Mouse (Mus musculus) liver (tissue): Measurements from ENCODE around the gene Fbxl7.

Experiments
- DNase-seq: peaks from one replicate; pipeline ENCODE4 v3.0.0-alpha.2; 2020; ENCODE audit warnings: mixed read lengths

The Fbxl7 gene

DNA sequence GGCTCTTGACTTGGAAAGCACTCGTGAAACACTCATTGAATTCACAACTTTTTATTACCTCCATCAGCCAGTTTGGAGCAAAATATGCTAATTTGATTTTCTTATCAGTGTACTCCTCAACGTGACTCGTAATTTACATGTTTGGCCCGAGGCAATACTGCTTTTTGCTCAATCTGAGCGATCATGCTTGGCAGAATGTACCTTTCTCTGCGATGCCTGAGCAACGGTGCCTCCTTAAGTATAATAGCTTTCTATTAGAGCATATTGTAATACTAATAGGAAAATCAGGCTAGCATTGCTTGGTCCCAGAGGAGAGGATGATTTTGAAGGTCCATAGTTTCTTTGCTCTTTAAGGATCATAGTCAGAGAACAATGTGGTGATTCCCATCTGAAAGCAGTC, 207.7 kb downstream of the Fbxl7 start:
- no peak for DNase-seq

DNA sequence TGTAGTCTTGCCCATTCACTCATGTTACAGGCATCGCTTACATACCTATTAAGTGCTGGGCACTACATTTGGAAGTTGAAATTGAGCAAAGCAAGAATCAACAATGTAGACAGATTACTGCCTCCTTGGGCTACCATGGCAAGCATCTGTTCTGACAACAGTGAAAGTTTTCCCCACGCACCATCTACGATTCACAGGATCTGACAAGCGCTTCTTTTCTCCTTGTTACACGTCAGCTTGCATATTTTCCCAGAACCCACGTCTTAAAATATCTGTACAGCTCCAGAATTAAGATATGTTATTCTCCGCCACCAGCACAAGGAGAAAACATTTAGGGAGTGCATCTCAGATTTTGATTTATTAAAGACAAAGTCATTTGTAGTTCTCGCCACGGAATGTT, 213.1 kb downstream of the Fbxl7 start:
- no peak for DNase-seq

DNA sequence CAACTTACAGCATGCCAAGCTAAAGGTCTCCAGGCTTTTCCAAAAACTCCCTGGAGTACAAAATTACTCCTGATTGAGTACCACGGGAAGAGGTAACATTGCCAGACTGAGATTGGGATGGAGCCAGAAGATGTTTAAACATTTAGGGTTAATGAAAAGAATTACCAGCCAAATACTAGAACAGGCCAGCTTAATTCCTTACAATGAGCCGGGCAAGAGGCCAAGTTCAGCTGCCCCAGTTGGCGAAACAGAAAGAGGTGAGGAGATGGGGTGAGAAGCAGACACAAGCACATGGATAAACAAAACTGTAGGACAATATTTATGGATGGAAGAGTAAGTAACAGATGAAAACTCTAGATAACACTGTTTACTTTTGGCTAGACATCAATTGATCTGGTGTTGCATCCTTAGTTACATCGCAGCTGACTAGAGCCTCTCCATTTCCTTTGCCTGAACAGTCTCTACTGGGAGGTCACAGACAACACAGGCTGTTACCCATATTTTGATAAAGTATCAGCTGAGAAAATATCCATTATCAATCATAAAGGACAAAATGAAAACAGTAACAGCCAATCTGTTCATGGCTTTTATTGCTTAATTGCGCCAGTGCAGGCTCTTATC, 222.0 kb downstream of the Fbxl7 start:
- DNase-seq = no peak

DNA sequence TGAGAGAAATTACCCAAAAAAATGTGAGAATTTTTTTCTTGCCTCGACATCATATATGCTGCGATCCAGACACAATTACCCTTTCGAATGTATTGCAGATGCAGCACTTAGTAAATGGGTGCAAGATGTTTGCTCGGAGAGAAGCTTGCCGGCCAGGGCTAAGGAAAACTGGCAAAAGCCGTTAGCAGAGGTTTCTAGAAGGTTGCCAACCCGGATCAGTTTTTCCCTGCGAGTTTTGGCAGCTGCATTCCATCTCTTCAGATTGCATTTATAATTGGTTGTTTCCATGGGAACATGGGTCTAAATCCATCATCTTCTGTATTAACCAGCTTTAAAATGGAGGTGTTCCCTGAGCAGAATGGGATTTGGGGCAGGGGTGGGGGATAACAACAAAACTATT, 240.4 kb downstream of the Fbxl7 start:
- no peak for DNase-seq

DNA sequence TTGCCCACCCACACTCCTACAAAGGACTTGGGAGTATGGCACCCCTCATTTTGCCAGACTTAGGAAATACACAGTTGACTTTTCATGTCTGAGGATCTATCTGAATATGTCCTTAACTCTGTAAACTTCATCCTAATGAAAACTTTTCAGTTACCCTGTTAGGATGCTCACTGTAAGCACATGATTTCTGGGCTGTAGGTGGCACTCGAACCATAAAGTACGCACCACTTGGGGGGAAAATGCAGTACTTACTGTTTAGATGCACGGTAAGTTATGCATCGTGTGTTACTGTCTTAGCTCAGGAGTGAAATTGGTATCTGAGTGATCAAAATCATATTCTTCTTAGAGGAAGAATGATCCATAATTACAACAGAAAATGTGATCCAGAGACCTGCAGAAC, 252.8 kb downstream of the Fbxl7 start:
- DNase-seq = no peak

DNA sequence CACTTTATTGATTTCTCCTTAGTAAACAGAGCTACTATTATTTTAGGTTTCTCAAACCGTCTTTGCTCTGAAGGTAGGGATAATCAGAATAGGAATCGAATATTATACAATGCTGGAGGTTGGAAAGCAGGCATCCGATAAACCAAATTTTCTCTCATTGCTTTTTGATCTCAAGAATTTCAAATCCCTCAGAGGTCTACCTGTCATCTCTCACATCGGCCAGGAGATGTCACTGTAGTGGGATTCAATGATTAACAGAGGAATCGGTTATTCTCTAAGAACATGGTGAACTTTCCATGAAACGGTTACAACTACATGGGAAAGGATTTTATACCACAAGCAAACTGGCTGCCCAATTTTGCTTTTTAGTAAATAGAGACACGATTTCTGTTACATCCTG, 255.7 kb downstream of the Fbxl7 start:
- no peak for DNase-seq

DNA sequence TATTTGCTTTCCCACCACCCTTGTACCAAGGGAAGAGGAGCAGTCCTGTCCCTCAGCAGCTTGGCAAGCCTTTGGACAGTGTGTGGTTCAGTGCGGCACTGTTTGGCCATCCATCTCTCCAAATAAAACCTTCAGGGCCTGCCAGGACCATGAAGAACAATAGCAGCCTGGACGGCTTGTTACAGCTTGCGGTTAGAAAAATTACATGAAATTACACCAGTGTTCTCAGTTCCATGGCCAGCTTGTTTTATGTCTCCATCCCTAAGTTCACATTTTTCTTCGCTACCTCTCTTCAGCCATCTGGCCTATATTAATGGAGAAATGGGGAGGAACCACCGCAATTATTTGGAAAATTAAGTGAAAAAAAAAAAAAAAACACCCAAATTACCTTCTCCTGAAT, 259.8 kb downstream of the Fbxl7 start:
- no peak for DNase-seq

DNA sequence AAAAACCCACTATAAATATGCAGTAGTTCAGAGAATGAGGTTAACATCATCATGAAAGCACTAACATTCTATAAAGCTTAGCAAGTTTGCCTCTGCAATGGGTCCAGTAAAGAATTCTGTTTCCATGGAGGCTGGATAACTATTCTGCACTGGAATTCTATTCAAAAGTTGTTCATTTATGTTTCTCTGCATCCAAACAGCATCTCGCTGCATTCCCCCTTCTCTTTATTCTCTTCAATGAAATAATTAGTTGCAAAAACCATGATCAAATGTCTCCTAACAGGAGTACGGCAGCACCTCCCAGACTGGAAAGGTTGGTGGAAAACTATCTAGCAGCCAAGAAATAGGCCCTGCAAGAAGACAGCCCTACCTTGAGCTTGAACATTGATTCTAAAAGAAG, 267.2 kb downstream of the Fbxl7 start:
- DNase-seq = no peak

DNA sequence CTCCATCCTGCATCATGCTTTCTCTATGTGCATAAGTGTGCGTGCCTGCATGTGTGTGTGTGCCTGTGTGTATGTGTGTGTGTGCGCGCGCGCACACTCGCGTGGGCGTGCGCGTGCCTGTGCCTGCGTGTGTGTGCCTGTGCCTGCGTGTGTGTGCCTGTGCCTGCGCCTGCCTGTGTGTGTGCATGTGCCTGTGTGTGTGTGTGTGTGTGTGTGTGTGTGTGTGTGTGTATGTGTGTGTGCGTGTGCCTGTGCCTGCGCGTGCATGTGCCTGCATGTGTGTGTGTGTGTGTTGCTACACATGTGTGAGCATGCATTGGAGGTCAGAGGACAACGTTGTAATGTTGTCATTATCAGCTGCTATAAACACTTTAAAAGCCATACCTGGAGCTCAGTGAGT, 272.1 kb downstream of the Fbxl7 start:
- DNase-seq = no peak

DNA sequence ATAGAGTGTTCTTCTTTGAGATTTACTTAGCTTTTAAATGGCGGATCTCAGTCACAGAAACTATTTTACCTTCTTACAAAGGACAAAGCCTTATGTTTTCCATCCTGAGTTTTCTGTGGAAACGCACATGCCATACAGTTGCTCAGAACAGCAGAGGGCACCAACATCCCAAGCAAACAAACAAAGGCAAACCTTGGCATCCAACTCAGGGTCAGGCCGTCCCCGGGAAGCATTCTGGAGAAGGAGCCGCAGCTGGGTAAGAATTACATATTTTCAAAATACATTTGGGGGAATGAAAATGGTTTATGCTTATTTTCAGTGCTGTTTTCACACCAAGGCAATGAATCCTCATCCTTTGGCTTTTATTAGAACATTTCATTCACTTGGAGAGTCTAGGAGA, 275.1 kb downstream of the Fbxl7 start:
- peak; percentile 14 for DNase-seq

DNA sequence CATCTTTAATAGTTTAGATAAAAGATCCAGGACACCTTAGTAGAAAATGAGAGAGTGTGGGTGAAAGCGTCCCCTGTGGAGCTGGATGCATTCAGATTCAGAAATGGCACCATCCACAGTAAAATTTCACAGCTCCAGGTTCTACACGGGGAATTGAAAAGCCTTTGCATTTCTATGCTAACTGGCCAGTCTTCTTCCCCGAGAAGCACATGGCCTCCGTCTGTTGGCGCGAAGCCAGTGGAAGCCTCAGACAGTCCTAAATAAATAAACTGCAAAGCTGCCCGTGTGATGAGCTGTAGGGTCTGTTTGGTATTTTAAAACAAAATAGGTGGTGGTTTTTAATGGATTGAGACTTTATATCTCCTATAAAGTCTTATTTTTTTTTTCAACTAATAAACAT, 276.2 kb downstream of the Fbxl7 start:
- DNase-seq = peak; percentile 49

DNA sequence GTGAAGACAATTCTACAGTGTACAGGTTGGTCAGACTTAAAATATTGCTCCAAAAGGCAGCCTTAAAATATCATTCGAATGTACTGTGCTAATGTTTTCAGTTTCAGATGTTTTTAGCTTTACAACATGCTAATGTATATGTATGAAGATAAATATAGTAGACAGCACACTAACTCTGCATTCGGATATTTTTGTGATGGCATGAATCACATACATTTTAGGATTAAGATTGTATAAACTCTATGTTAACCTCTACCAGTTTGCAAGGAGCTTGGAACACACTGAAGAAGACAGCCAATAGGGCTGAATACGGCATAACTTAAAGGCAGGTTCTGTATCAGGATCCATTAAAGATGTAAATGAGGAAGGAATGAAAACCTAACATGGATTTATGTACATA, 299.1 kb downstream of the Fbxl7 start:
- DNase-seq = no peak

DNA sequence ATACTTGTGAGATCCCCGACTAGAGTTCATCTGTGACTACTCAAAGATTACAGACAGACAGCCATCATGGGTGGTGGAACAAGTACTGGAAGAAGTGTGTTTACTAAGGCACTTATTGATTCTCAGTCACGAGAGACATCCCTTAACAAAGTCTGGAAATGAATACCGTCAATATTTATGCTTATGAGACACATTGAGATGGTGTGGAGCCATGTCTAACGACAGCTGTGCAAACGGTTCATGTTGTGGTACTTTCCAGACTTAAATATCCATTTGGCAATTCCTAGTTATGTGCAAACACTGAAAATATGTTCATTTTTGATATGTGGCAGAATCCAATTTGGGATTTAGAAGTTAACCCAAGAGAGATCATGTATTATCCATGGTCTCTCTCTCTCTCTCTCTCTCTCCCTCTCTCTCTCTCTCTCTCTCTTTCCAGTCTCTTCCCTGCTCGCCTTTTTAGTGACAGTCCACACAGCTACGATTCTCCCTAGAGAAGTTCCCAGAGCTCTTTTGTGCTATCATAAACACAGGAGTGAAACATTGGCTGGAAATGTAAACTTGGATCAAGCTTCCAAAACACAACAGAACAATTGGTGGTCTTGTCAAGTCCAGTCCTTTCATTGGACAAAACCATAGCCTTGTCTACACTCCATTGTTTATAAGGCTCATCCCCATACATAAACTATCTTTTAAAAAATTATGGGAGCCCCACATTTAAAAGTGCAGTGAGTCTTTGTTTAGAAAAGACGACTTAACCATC, 315.3 kb downstream of the Fbxl7 start:
- DNase-seq = no peak

DNA sequence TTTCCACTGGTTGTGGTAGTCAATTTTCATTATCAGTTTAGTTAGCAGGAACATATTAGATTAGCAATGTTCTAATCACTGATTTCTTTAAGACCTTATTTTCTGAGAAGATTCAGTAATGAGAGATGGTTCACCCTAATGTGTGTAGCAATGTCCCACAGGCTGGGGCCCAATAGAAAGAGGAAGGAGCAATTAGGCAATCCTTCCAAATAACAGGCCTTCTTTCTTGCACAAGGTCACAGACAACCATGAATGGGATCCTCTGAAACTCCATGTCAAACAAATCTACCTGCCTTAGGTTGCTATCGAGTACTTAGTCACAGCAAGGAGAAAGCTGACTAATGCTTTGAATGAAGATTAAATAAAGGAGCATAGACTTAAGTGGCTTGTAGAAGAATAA, 316.9 kb downstream of the Fbxl7 start:
- DNase-seq = no peak

DNA sequence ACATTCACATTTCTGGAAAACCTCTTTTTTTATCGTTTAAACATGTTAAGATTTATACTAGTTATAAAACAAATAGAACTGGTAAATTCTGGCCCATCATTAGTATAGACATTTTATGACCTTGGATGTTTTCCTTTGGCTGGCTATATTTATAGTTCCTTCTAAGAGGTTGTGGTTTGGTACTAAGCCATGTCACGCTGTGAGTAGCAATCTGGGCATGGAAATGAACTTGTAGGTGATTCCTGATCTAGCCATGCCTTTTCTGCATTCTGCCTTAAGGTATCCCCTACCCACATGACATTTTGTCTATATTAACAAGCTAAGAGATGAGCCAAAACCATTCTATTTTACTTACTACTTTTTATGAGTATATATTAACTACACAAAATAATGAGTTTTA, 329.3 kb downstream of the Fbxl7 start:
- DNase-seq = no peak

DNA sequence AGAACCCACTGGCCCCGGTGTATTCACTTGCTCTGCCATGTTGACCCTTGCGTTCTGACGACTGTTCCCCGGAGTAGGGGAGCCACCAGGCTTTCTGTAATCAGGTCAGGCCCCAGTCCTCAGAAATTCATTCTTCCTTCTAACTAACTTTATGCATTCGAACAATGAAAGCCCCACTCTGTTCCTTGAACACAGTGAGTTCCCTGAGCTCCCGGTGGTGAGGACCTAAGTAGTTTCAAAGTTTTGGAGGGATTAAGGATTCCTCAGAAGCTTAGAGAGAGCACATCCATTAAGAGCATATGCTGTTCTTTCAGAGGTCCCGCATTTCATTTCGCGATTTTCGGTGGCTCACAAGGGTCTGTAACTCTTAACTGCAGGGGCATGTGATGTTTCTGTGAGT, 341.8 kb downstream of the Fbxl7 start:
- DNase-seq = no peak

DNA sequence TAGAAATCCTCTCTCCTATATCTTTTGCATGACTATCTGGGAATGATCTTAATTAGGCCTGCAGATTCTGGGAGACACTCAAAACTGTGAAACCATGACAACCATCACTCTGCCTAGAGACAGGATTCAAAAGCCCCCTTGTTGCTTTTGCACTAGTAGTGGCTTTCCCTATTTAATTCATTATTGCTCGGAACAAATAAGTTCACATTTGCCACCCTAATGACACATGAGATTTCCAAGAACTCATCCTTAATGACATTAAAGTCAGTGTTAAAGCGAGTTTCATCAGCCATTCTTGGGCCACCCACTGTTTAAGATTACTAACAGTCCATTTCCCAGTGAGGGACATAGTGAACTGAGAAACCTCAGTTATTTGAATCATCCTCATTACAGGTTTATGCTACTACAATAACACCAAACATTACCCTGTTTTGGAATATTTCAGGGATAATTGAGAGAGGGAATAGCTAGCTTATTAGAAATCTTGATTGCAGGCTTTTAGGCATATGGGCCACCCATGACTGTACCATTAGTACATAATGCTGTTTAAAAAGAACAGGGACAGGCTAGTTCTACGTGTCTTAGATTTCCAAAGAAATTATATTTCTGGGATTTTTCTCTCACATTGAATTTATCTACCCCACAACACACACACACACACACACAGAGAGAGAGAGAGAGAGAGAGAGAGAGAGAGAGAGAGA, 361.2 kb downstream of the Fbxl7 start:
- DNase-seq = no peak

DNA sequence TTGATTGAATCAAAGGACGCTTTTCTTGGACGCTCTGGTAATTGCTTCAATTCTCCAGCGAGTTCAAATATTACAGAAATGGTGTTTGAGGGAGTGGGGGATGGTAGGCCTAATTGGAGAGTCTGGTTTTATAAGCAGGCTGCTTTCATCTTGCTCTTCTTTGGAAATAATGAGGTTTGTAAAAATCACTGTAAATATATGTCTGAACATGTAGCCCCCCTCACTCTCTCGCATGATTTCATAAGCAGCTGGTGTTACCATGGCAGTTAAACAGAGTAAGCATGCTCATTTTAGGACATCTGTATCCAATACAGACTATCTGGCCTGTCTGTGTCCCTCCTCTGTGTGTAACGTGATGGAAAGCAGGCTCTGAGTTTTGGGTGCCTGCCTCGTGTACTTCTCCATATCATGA, 376.2 kb downstream of the Fbxl7 start:
- no peak for DNase-seq

DNA sequence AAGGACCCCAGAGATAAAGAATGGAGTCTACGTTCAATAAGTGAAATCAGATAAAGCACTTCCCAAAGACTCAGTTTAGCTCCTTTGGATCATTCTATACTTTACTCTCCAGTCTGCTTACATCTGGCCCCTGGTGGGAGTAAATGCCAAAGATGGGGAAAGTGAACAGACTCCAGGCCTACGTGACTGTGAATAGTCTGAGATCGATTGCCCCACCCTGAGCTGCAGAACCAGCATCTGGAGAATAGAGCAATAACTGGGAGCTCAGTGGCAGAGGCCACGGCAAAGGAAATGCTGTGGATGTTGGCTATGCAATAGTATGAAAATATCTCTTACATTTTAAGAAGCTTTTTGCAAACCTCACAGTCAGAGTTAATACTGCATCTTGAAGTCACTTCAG, 394.4 kb downstream of the Fbxl7 start:
- no peak for DNase-seq
